Mouse (Mus musculus): Measurements from ENCODE around the gene Ttc28.

- TF ChIP-seq CTCF (IDR thresholded peaks at IDR 0.05), result no peak
- TF ChIP-seq EP300 (IDR thresholded peaks at IDR 0.05), result no peak
Observed at GRCm38 (mm10) chr5:110936606-110937005, 57.0 kb downstream of the Ttc28 start.

All from lung, postnatal 0 days (tissue).